Mouse (Mus musculus): ENCODE measurements around the gene Itga9. TPM values are rescaled to one million over a fixed set of nuclear protein-coding genes. Genes with fewer than 3 reads are reported as not detected.

Itga9 gene
- polyA plus RNA-seq (2016; fragmentation: Nextera tagmentation; extraction: Ambion mirVana) = 6.0 and 6.9 TPM in 2 replicates

GRCm38 (mm10) chr9:118606148-118606816 is at the start of gene Itga9:
TSS of gene Itga9 (plus strand) at chr9:118606690.
- Histone ChIP-seq H3K4me1 (replicated peaks) (peaks cover 29% of the 10 kb centered on the region), H3K36me3 (no peaks in the 10 kb centered on the region), H3K9me3 (no peaks in the 10 kb centered on the region), H3K27me3 (ENCODE audit: insufficient read depth, poor library complexity, severe bottlenecking) (peaks cover 63% of the 10 kb centered on the region), H3K4me3 (peak within 1 kb of the TSS; percentile 67), H3K27ac (peak within 1 kb of the TSS; percentile 89)
- DNase-seq (ENCODE audit: low spot score) = peak; percentile 86
- WGBS = 12% methylated on average over 42 of the region's 42 CpGs

- Histone ChIP-seq H3K4me3 (no peak overlapping the region), H3K36me3 (peaks cover 97% of the 10 kb centered on the region), H3K9me3 (no peaks in the 10 kb centered on the region), H3K27ac (no peak overlapping the region), H3K27me3 (ENCODE audit: insufficient read depth, poor library complexity, severe bottlenecking) (no peaks in the 10 kb centered on the region), H3K4me1 (replicated peaks) (no peaks in the 10 kb centered on the region)
- WGBS = 84% methylated on average over 24 of the region's 24 CpGs
- no peak for DNase-seq (ENCODE audit: low spot score)
These were observed 49.3 kb upstream of the Itga9 start for GRCm38 (mm10) chr9:118556951-118557780.

GRCm38 (mm10) chr9:118563356-118563755 is 43.1 kb upstream of the Itga9 start:
- 95% methylated on average over 11 of the region's 11 CpGs for WGBS
- no peak for DNase-seq (ENCODE audit: low spot score)
- Histone ChIP-seq H3K27me3 (ENCODE audit: insufficient read depth, poor library complexity, severe bottlenecking) (no peaks in the 10 kb centered on the region), H3K36me3 (peaks cover 100% of the 10 kb centered on the region), H3K4me1 (replicated peaks) (no peaks in the 10 kb centered on the region), H3K4me3 (no peak overlapping the region), H3K9me3 (no peaks in the 10 kb centered on the region), H3K27ac (no peak overlapping the region)

DNA sequence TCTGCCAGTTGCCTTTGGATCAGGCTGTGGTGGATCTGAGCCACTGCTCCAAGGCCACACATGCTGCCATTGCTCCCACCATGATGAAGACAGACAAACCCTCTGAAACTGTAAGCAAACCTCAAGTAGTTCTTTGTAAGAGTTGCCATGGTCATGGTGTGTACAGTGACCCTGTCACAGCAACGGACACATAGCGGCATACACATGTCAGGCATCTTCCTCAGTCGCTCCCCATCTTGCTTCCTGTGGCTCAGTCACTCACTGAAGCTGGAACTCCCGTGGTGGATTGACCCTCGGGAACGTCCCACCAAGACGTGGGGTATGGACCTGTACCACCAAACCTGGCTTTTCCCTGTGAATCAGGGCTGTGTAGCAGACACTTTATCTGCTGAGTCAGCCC is 42.6 kb upstream of the Itga9 start:
- H3K9me3 ChIP-seq = no peaks in the 10 kb centered on the region
- no peak overlapping the region for H3K4me3 ChIP-seq
- no peak for DNase-seq (ENCODE audit: low spot score)
- H3K36me3 ChIP-seq = peaks cover 100% of the 10 kb centered on the region
- no peak overlapping the region for H3K27ac ChIP-seq
- H3K27me3 ChIP-seq (ENCODE audit: insufficient read depth, poor library complexity, severe bottlenecking) = no peaks in the 10 kb centered on the region
- 89% methylated on average over 7 of the region's 7 CpGs for WGBS
- H3K4me1 ChIP-seq (replicated peaks) = no peaks in the 10 kb centered on the region

- H3K27me3 ChIP-seq (ENCODE audit: insufficient read depth, poor library complexity, severe bottlenecking) = no peaks in the 10 kb centered on the region
- no peaks in the 10 kb centered on the region for H3K9me3 ChIP-seq
- DNase-seq (ENCODE audit: low spot score) = no peak
- no peak overlapping the region for H3K4me3 ChIP-seq
- 92% methylated on average over 16 of the region's 16 CpGs for WGBS
- H3K27ac ChIP-seq = no peak overlapping the region
- H3K36me3 ChIP-seq = peaks cover 100% of the 10 kb centered on the region
- no peaks in the 10 kb centered on the region for H3K4me1 ChIP-seq (replicated peaks)
These were observed 41.8 kb upstream of the Itga9 start for GRCm38 (mm10) chr9:118564696-118565095.

DNA sequence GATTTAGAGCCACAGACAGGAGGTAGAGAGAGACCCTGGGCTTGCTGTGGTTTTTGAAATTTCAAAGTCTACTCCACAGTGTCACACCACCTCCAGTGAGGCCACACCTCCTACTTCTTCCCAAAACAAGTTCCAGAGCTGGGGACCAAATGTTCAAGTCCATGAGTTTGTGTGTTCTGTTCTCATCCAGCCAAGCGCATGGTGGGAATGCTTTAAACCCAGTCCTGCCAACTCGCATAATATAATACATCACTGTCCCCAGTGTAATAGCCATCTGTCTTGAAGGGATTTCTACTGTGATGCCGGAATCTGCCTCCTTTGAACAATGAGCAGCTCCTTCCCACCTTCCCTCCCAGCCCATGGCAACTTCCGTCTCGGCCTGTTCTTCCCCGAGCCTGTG is 37.2 kb upstream of the Itga9 start:
- no peaks in the 10 kb centered on the region for H3K4me1 ChIP-seq (replicated peaks)
- no peaks in the 10 kb centered on the region for H3K9me3 ChIP-seq
- no peak overlapping the region for H3K4me3 ChIP-seq
- DNase-seq (ENCODE audit: low spot score) = no peak
- H3K27ac ChIP-seq = no peak overlapping the region
- WGBS = 91% methylated on average over 6 of the region's 6 CpGs
- no peaks in the 10 kb centered on the region for H3K27me3 ChIP-seq (ENCODE audit: insufficient read depth, poor library complexity, severe bottlenecking)
- peaks cover 96% of the 10 kb centered on the region for H3K36me3 ChIP-seq

DNA sequence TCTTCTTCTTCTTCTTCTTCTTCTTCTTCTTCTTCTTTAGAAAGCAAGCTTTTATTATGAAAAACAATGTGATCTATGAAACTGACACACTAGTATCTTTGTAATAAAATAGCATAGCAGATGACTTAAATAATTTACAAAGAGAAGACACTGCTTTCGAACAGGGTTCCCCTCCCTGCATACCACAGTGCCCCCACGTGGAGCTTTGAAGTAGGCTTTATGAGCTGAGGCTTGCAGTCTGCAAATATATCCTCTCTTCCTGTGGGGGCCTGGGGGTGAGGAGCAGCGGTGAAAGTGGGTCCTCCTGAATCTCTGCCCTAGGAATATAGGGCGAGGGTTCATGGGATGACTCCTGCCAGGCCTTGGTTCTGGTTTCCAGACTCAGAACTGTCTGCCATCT is 35.6 kb upstream of the Itga9 start:
- Histone ChIP-seq H3K27me3 (ENCODE audit: insufficient read depth, poor library complexity, severe bottlenecking) (no peaks in the 10 kb centered on the region), H3K27ac (no peak overlapping the region), H3K36me3 (peaks cover 94% of the 10 kb centered on the region), H3K9me3 (no peaks in the 10 kb centered on the region), H3K4me1 (replicated peaks) (no peaks in the 10 kb centered on the region), H3K4me3 (no peak overlapping the region)
- WGBS = 79% methylated on average over 4 of the region's 4 CpGs
- DNase-seq (ENCODE audit: low spot score) = no peak

- Histone ChIP-seq H3K9me3 (no peaks in the 10 kb centered on the region), H3K36me3 (peaks cover 94% of the 10 kb centered on the region), H3K27me3 (ENCODE audit: insufficient read depth, poor library complexity, severe bottlenecking) (no peaks in the 10 kb centered on the region), H3K4me1 (replicated peaks) (no peaks in the 10 kb centered on the region), H3K4me3 (no peak overlapping the region), H3K27ac (no peak overlapping the region)
- 89% methylated on average over 4 of the region's 4 CpGs for WGBS
- no peak for DNase-seq (ENCODE audit: low spot score)
These were observed 34.8 kb upstream of the Itga9 start for GRCm38 (mm10) chr9:118571701-118572100.

GRCm38 (mm10) chr9:118574911-118575310 is 31.6 kb upstream of the Itga9 start:
- no peak overlapping the region for H3K4me3 ChIP-seq
- WGBS = 94% methylated on average over 5 of the region's 5 CpGs
- H3K9me3 ChIP-seq = no peaks in the 10 kb centered on the region
- no peaks in the 10 kb centered on the region for H3K27me3 ChIP-seq (ENCODE audit: insufficient read depth, poor library complexity, severe bottlenecking)
- DNase-seq (ENCODE audit: low spot score) = no peak
- H3K36me3 ChIP-seq = peaks cover 93% of the 10 kb centered on the region
- no peak overlapping the region for H3K27ac ChIP-seq
- H3K4me1 ChIP-seq (replicated peaks) = no peaks in the 10 kb centered on the region

- Histone ChIP-seq H3K27me3 (ENCODE audit: insufficient read depth, poor library complexity, severe bottlenecking) (no peaks in the 10 kb centered on the region), H3K4me3 (no peak overlapping the region), H3K36me3 (peaks cover 73% of the 10 kb centered on the region), H3K27ac (no peak overlapping the region), H3K4me1 (replicated peaks) (no peaks in the 10 kb centered on the region), H3K9me3 (no peaks in the 10 kb centered on the region)
- no peak for DNase-seq (ENCODE audit: low spot score)
- WGBS = 65% methylated on average over 6 of the region's 6 CpGs
These were observed 26.1 kb upstream of the Itga9 start for GRCm38 (mm10) chr9:118580371-118580770.

DNA sequence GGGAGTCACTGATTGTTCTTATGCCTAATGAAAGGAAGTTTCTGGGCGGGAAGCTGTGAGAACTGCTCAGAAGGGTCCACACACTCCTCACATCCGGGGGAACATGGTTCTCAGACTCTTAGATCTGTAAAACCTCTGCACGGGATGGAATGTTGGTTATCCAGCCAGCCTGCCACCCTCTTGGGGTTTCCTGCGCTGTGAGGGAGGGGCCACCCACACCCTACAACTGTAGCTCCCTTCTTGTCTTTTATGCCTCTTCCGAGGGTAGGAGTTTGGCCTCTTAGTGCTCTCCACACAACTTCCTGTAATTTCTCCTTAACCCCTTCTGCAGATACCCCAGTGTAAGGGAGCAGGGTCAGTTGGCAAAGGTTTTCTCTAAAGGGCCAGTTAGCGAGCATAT is 23.7 kb upstream of the Itga9 start:
- H3K36me3 ChIP-seq = peaks cover 56% of the 10 kb centered on the region
- no peaks in the 10 kb centered on the region for H3K27me3 ChIP-seq (ENCODE audit: insufficient read depth, poor library complexity, severe bottlenecking)
- WGBS = 81% methylated on average over 6 of the region's 6 CpGs
- no peak for DNase-seq (ENCODE audit: low spot score)
- H3K4me3 ChIP-seq = no peak overlapping the region
- no peaks in the 10 kb centered on the region for H3K4me1 ChIP-seq (replicated peaks)
- no peak overlapping the region for H3K27ac ChIP-seq
- no peaks in the 10 kb centered on the region for H3K9me3 ChIP-seq

GRCm38 (mm10) chr9:118584838-118585237 is 21.7 kb upstream of the Itga9 start:
- H3K36me3 ChIP-seq = peaks cover 36% of the 10 kb centered on the region
- no peak overlapping the region for H3K4me3 ChIP-seq
- 0 out of 2 replicates have a peak, but pooled peaks cover under 1% of the 10 kb centered on the region for H3K4me1 ChIP-seq (replicated peaks)
- H3K9me3 ChIP-seq = no peaks in the 10 kb centered on the region
- 81% methylated on average over 1 of the region's 1 CpGs for WGBS
- H3K27me3 ChIP-seq (ENCODE audit: insufficient read depth, poor library complexity, severe bottlenecking) = no peaks in the 10 kb centered on the region
- no peak overlapping the region for H3K27ac ChIP-seq
- DNase-seq (ENCODE audit: low spot score) = no peak

GRCm38 (mm10) chr9:118585998-118586397 is 20.5 kb upstream of the Itga9 start:
- H3K9me3 ChIP-seq = no peaks in the 10 kb centered on the region
- H3K4me3 ChIP-seq = no peak overlapping the region
- peaks cover 33% of the 10 kb centered on the region for H3K36me3 ChIP-seq
- H3K27ac ChIP-seq = no peak overlapping the region
- no peak for DNase-seq (ENCODE audit: low spot score)
- H3K4me1 ChIP-seq (replicated peaks) = peaks cover 12% of the 10 kb centered on the region
- 86% methylated on average over 6 of the region's 6 CpGs for WGBS
- no peaks in the 10 kb centered on the region for H3K27me3 ChIP-seq (ENCODE audit: insufficient read depth, poor library complexity, severe bottlenecking)
